Mouse (Mus musculus) adrenal gland, postnatal 14 days (tissue): ENCODE data around the gene Slc26a11. TPM values are rescaled to one million over a fixed set of nuclear protein-coding genes. Genes with fewer than 3 reads are reported as not detected.

ENCODE experiments used
- DNase-seq: peaks from one replicate; pipeline ENCODE4 v3.0.0; 2021; ENCODE audit warnings: mixed read lengths
- microRNA-seq, 2 experiments: library from miRNA; unstranded; fragments of <30 nt; microRNA quantifications; one replicate each; pipeline ENCODE4 v1.2.0; 2021
- total RNA-seq: library from RNA; stranded (reverse); gene quantifications from 2 replicates; pipeline ENCODE4 v1.2.3, GENCODE M21; 2021

Gene Slc26a11
- total RNA-seq, 1 experiment from 2014 or later = 7.5 TPM

- DNase-seq = no peak
Measured at GRCm38 (mm10) chr11:119402501-119403160, 47.3 kb downstream of the Slc26a11 start.

- DNase-seq = peak; percentile 61
Measured at GRCm38 (mm10) chr11:119404627-119405026, 49.3 kb downstream of the Slc26a11 start.

DNA sequence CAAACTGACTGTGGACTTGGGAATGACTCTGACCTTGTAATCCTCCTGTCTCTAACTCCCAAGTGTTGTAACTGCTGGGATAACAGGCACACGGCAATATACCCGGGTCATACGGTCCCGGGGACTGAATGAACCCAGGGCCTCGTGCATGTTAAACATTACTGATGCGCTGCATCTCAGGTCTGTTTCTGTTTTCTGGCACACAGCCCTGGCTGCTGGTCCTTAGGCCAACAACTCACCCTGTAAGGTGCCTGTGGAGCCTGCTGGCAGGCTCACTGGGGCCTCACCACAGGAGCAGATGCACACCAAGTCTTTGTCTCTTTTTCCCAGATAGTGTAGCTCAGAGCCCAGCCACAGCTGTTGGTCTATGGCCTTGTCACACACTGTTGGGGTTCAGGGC, 52.0 kb downstream of the Slc26a11 start:
- no peak for DNase-seq

DNA sequence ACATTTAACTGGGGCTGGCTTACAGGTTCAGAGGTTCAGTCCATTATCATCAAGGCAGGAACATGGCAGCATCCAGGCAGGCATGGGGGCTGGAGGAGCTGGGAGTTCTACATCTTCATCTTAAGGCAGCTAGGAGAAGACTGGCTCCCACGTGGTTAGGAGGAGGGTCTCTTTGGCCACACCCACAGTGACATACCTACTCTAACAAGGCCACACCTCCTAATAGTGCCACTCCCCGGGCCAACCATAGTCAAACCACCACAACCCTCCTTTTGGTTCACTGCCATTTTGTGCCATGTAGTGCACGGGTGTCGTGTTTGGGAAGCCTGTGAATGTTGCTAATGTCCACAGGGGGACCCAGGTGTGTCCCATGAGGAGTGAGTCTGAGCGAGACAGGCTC, 52.6 kb downstream of the Slc26a11 start:
- DNase-seq = no peak

- no peak for DNase-seq
Measured at GRCm38 (mm10) chr11:119419327-119420118, 64.2 kb downstream of the Slc26a11 start.

- DNase-seq = no peak
Measured at GRCm38 (mm10) chr11:119420426-119420825, 65.1 kb downstream of the Slc26a11 start.

DNA sequence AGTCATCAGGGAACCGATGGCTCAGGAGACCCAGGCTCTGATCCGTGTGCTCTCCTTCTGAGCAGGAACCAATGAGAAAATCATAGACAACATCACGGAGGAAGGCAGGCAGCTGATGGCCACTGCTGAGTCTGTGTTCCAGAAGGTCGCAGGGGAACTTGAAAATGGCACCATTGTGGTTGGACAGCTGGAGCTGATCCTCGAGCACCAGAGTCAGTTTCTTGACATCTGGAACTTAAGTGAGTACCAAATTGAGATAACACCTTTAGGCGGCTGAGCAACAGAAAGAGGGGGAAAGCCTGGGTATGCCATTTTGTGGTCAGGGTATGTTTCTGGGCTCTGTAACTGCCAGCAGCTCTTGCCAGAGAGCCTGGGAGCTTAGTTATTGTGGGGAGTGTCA, 72.1 kb downstream of the Slc26a11 start:
- DNase-seq = no peak

DNA sequence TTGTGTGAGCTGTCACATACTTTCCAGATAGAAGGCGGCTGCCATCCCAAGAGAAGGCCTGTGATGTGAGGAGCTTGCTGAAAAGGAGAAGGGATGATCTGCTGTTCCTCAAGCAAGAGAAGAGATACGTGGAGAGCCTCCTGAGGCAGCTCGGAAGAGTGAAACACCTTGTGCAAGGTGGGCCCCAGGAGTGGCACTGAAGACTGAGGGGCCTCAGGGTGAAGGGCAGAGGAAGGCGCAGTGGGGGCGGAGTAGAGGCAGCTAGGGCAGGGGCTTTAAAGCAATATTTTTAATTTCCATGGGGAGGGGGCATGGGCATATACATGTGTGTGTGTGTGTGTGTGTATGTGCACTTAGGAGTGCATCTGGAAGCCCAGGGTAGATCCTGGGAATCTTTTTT, 72.6 kb downstream of the Slc26a11 start:
- DNase-seq = no peak

- DNase-seq = peak; percentile 80
Measured at GRCm38 (mm10) chr11:119428649-119429136, 73.3 kb downstream of the Slc26a11 start.

Small RNA genes within 50 kb of the gene (microRNA-seq; reads per million reads assigned to microRNA genes)
- 0.85 to 1.5 reads per million in 2 experiments for gene Mir1932

Other genes starting within 250 kb of the Slc26a11 start
- gene Tbc1d16, start 127.1 kb upstream of the Slc26a11 start, total RNA-seq = 18.1 and 18.7 TPM in 2 replicates
- 0.44 and 0.45 TPM in 2 replicates for gene Ccdc40, start 127.0 kb upstream of the Slc26a11 start, total RNA-seq
- gene Gaa, start 87.7 kb upstream of the Slc26a11 start, total RNA-seq = 78.3 and 81.3 TPM in 2 replicates
- gene Eif4a3, start 55.5 kb upstream of the Slc26a11 start, total RNA-seq = 129 and 132 TPM in 2 replicates
- gene Card14, start 47.8 kb upstream of the Slc26a11 start, total RNA-seq = 0.30 and 0.38 TPM in 2 replicates
- gene Sgsh, start within 50 bp of the Slc26a11 start, total RNA-seq = 14.8 and 15.7 TPM in 2 replicates
- gene Rnf213, start 37.5 kb downstream of the Slc26a11 start, total RNA-seq = 25.6 and 28.0 TPM in 2 replicates
- 19.7 and 22.4 TPM in 2 replicates for gene Endov, start 135.8 kb downstream of the Slc26a11 start, total RNA-seq
- gene Nptx1, start 192.2 kb downstream of the Slc26a11 start, total RNA-seq = 3.3 and 4.1 TPM in 2 replicates
- gene Rptor, start 247.3 kb downstream of the Slc26a11 start, total RNA-seq = 45.5 and 47.9 TPM in 2 replicates